Mouse (Mus musculus) ES-E14 (cell line): ENCODE results near the gene Grik5. TPM values are rescaled to one million over a fixed set of nuclear protein-coding genes. Genes with fewer than 3 reads are reported as not detected.

Experiments used
- DNase-seq: peaks from one replicate; pipeline ENCODE4 v3.0.0-alpha.2; 2013; ENCODE audit warnings: low read depth, low spot score
- H3K27ac ChIP-seq: 2 replicates; pipeline ENCODE4 v1.5.1; 2012; ENCODE audit warnings: low read depth, mild to moderate bottlenecking, low read length, moderate library complexity, mixed read lengths; ENCODE audit not compliant: poor library complexity, insufficient read depth, severe bottlenecking
- H3K36me3 ChIP-seq: 2 replicates; pipeline ENCODE4 v1.6.1; 2012; ENCODE audit warnings: mild to moderate bottlenecking, low read length, moderate library complexity, mixed read lengths; ENCODE audit not compliant: control insufficient read depth, poor library complexity, insufficient read depth, severe bottlenecking
- H3K4me1 ChIP-seq, 2 experiments: fragments of 150-350 bp in 1 of 2; sonication (generic) in 1 of 2; 2 replicates each; pipeline ENCODE4 v1.6.1; 2012; ENCODE audit warnings: low read length in 2 of 2, mild to moderate bottlenecking in 1 of 2, mixed read lengths in 1 of 2; ENCODE audit not compliant: control insufficient read depth in 2 of 2, insufficient read depth in 2 of 2, poor library complexity in 1 of 2
- H3K4me3 ChIP-seq, 2 experiments: fragments of 150-350 bp in 1 of 2; sonication (generic) in 1 of 2; 2 replicates each; pipeline ENCODE4 v1.5.1; 2012; ENCODE audit warnings: low read length in 2 of 2, low read depth in 1 of 2, mild to moderate bottlenecking in 1 of 2, mixed read lengths in 1 of 2; ENCODE audit not compliant: insufficient read depth in 1 of 2, poor library complexity in 1 of 2, severe bottlenecking in 1 of 2
- H3K9ac ChIP-seq: 2 replicates; pipeline ENCODE4 v1.6.1; 2012; ENCODE audit warnings: low read depth, mild to moderate bottlenecking, low read length, mixed read lengths; ENCODE audit not compliant: poor library complexity, insufficient read depth, severe bottlenecking
- H3K9me3 ChIP-seq: fragments of 150-350 bp; sonication (generic); 2 replicates; pipeline ENCODE4 v1.6.1; 2012; ENCODE audit warnings: low read depth, mild to moderate bottlenecking, low read length; ENCODE audit not compliant: control insufficient read depth, insufficient read depth
- CHD2 ChIP-seq: IDR thresholded peaks from 2 replicates; pipeline ENCODE4 v1.6.1; 2014; ENCODE audit warnings: mild to moderate bottlenecking, low read depth, low read length, inconsistent platforms
- HCFC1 ChIP-seq: IDR thresholded peaks from 2 replicates; pipeline ENCODE4 v1.6.1; 2012; ENCODE audit warnings: low read length, inconsistent platforms, borderline replicate concordance; ENCODE audit not compliant: insufficient read depth
- MAFK ChIP-seq: IDR thresholded peaks from 2 replicates; pipeline ENCODE4 v1.6.1; 2014; ENCODE audit warnings: mild to moderate bottlenecking, low read depth, low read length, inconsistent platforms; ENCODE audit not compliant: insufficient read depth
- ZC3H11A ChIP-seq: IDR thresholded peaks from 2 replicates; pipeline ENCODE4 v1.6.1; 2012; ENCODE audit warnings: low read depth, mild to moderate bottlenecking, inconsistent platforms, low read length, borderline replicate concordance
- ZNF384 ChIP-seq: IDR thresholded peaks from 2 replicates; pipeline ENCODE4 v1.6.1; 2012; ENCODE audit warnings: low read depth, low read length, inconsistent platforms
- in situ Hi-C, 2 experiments: fragments of 600-800 bp; cut with MboI; formaldehyde crosslinking; loops; one replicate each; pipeline ENCODE4 v1.15.1; 2025; ENCODE audit warnings: low sequenced_read_pairs in 2 of 2, inconsistent platforms in 1 of 2; ENCODE audit not compliant: unreplicated experiment in 2 of 2
- total RNA-seq: library from RNA; depleted of rRNA; stranded (reverse); fragments of 300-350 nt; gene quantifications from 2 replicates; pipeline ENCODE4 v1.2.3, GENCODE M21; 2012

Grik5 gene
- total RNA-seq, 1 experiment, result 10.0 TPM

DNA sequence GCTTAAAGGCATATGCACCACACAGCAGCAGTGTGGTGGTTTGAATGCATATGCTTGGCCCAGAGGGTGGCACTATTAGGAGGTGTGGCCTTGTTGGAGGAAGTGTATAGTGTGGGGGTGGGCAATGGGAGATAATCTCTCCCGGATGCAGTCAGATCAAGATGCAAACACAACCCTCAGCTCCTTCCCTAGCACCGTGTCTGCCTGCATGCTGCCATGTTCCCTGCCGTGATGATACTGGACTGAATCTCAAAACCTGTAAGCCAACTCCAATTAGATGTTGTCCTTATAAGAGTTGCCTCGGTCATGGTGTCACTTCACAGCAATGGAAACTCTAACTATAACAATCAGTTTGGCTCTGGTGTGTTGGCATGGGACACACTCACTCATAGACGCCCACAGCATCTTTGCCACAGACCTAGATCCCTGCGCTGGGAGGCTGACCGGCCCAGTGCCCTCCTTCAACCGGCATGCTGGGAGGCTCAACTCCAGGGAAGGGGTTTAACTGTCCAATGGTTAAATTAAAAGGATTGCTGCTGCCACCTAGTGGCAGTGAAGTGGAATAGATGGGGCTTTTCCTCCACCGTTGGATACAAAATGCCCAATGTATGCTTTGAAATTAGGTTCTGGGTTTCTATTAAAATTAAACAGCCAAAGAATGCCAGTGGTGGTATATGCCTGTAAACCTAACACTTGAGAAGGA, 97.1 kb downstream of the Grik5 start:
- H3K9me3 ChIP-seq, result no peaks in the 10 kb centered on the region
- no peak for TF ChIP-seq MAFK
- no peak for TF ChIP-seq ZNF384
- TF ChIP-seq HCFC1, result no peak
- no peak for TF ChIP-seq CHD2
- TF ChIP-seq ZC3H11A, result no peak
- no peak overlapping the region for H3K9ac ChIP-seq
- in situ Hi-C loops, result loop anchor here in 1 of 2 experiments (25.0 kb wide), 1 partner anchor 363 kb away; the partner anchor contains the start of gene Phldb3
- no peak overlapping the region for H3K4me3 ChIP-seq
- H3K4me1 ChIP-seq, result peaks cover 0 to 6% of the 10 kb centered on the region in 2 experiments; a peak in 1 of 4 replicates
- no peak overlapping the region for H3K27ac ChIP-seq
- DNase-seq, result peak; percentile 60
- H3K36me3 ChIP-seq, result peaks cover 12% of the 10 kb centered on the region; the same call in 1 of the 2 replicates

DNA sequence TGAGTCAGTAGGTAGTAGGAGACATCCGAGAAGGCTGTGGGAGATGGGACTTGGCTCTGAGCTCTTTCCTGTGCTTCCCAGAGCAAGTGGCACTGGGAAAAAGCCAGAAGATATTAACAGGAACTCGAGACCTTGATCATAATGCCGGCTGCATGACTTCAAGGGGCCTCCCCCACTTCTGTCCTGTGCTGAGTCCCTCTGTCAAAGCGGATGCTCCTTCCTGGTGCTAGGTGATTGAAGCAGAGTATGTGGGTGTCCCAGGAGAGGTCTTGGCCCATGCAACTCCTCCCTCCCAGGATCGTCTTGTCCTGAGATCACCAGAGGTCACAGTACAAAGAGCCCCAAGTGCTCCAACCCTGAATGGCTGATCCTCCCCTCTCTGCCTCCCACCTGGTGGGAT, 98.2 kb downstream of the Grik5 start:
- no peak for TF ChIP-seq HCFC1
- TF ChIP-seq MAFK, result no peak
- TF ChIP-seq ZNF384, result no peak
- TF ChIP-seq CHD2, result no peak
- no peak for TF ChIP-seq ZC3H11A
- H3K4me3 ChIP-seq, result no peak overlapping the region
- peaks cover 0 to 6% of the 10 kb centered on the region in 2 experiments; a peak in 1 of 4 replicates for H3K4me1 ChIP-seq
- no peak for DNase-seq
- peaks cover 11% of the 10 kb centered on the region; the same call in 1 of the 2 replicates for H3K36me3 ChIP-seq
- no peak overlapping the region for H3K9ac ChIP-seq
- H3K27ac ChIP-seq, result no peak overlapping the region
- in situ Hi-C loops, result loop anchor here in 1 of 2 experiments (25.0 kb wide), 1 partner anchor 362 kb away; the partner anchor contains the start of gene Phldb3
- H3K9me3 ChIP-seq, result no peaks in the 10 kb centered on the region

DNA sequence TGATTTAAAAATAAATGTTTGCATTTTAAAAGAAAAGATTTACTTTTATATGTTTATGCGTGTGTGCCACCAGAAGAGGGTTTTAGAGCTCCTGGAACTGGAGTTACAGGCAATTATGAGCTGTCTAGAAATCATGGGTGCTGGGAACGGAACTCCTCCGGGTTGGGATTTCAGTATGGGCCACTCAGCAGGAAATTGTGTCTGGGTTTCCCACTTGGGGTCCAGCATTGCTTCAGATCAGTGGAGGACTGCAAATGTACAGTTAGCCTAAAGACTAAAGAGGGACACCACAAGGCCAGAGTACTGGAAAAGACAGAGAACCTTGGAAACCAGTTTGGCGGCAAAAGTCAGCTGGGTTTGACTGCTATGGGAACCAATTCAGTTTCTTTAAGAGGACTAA, 98.9 kb downstream of the Grik5 start:
- H3K36me3 ChIP-seq, result peaks cover 9% of the 10 kb centered on the region; the same call in 1 of the 2 replicates
- no peak overlapping the region for H3K4me3 ChIP-seq
- H3K9ac ChIP-seq, result no peak overlapping the region
- in situ Hi-C loops, result loop anchor here in 1 of 2 experiments (25.0 kb wide), 1 partner anchor 361 kb away; the partner anchor contains the start of gene Phldb3
- H3K4me1 ChIP-seq, result peaks cover 0 to 6% of the 10 kb centered on the region in 2 experiments; a peak in 1 of 4 replicates
- no peak overlapping the region for H3K27ac ChIP-seq
- no peak for DNase-seq
- TF ChIP-seq MAFK (no peak), ZC3H11A (no peak), HCFC1 (no peak), CHD2 (no peak), ZNF384 (no peak)
- H3K9me3 ChIP-seq, result no peaks in the 10 kb centered on the region

DNA sequence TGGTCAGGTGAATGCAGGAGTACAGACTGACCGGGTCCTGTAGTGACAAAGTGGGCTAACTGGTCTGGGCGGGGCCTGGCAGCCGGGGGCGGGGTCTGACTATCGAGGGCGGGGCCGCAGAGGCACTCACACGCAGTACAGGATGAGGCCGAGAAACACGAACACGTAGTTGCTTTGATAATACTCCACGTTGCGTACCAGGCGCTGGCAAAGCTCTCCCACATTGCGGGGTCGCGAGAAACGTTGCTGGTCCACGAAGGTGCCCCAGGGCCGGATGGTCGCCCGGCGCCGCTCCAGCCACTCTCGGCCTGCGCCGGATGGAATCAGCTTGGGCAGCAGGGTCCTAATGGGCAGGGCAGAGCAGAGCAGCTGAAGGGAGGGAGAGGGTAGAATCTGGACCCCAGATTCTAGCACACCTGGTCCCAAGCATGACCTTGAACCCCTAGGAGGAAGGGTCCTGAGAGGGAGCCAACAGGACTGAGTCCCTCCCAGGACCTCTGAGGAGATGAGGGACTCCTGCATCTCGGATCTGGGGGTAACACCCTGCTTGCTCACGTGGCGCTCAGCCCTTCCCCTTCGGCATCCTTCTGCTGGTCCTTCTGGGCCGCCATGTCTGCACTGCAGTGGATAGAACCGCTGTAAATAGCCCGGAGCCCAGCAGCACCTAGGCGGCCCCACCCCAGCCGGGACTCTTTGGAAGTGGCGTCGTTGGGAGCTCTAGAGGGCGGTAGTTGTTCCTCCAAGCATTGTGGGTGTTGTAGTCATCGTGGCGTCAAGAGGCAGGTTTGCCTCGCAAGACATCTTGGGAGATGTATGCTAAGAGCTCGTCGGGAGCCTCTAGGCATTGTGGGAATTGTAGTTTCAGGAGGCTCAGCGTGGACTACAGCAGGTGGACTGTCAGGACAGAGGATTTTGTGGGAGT, 99.9 kb downstream of the Grik5 start, which contains the start of gene Rabac1:
Rabac1 (minus strand) TSS at position 783 of the 922 bp plus-strand sequence.
- Histone ChIP-seq H3K27ac (peak within 1 kb of the TSS; percentile 44; the same call in 1 of the 2 replicates), H3K36me3 (peaks cover 5% of the 10 kb centered on the region; the same call in 1 of the 2 replicates), H3K4me1 (peaks cover 0 to 6% of the 10 kb centered on the region in 2 experiments; a peak in 1 of 4 replicates), H3K4me3 (peak within 1 kb of the TSS; percentile 83 to 90), H3K9me3 (no peaks in the 10 kb centered on the region), H3K9ac (peak within 1 kb of the TSS; percentile 83)
- TF ChIP-seq HCFC1 (peak; percentile 99), MAFK (no peak), ZNF384 (no peak), ZC3H11A (no peak), CHD2 (no peak)
- in situ Hi-C loops, result loop anchor here in 1 of 2 experiments (25.0 kb wide), 1 partner anchor 360 kb away; the partner anchor contains the start of gene Phldb3
- DNase-seq, result peak; percentile 92
